Mouse (Mus musculus): ENCODE results near the gene Arhgef15.
"Not testable (repeated sequence)": the region's sequence is repeated elsewhere in the genome, so short reads cannot be mapped to it uniquely, and the experiment has no call there.

- not testable (repeated sequence) for TF ChIP-seq CTCF, EP300 (IDR thresholded peaks at IDR 0.05; ENCODE audit: low read depth)
Measured at GRCm38 (mm10) chr11:68962159-68962558, 4.9 kb upstream of the Arhgef15 start.

All from liver, postnatal 0 days (tissue).